Mouse (Mus musculus) c-Kit-positive CD71-negative TER-119-negative erythroid progenitor cells, embryonic 14.5 days (primary cell): ENCODE data around the gene Vmn2r55.
"Not testable (repeated sequence)": the region's sequence is repeated elsewhere in the genome, so short reads cannot be mapped to it uniquely, and the experiment has no call there.

ENCODE experiments used
- DNase-seq: peaks from one replicate; pipeline ENCODE4 v3.0.0-alpha.2; 2013; ENCODE audit warnings: low read depth

Gene Vmn2r55

GRCm38 (mm10) chr7:12684903-12685302 is at the start of gene Vmn2r55:
Gene Vmn2r55 (minus strand): TSS chr7:12685003.
- not testable (repeated sequence) for DNase-seq

GRCm38 (mm10) chr7:12640219-12640618 is 44.6 kb downstream of the Vmn2r55 start, which contains the start of gene Vmn2r54:
Gene Vmn2r54 (minus strand): TSS chr7:12640319.
- not testable (repeated sequence) for DNase-seq

- DNase-seq, result no peak
Observed at GRCm38 (mm10) chr7:12608688-12609087, 76.1 kb downstream of the Vmn2r55 start, which contains the start of gene Vmn2r53. Gene Vmn2r53 (minus strand): TSS chr7:12608788.
